Mouse (Mus musculus) megakaryocyte, embryonic 14.5 days (primary cell): ENCODE results near the gene Slc22a5. TPM values are rescaled to one million over a fixed set of nuclear protein-coding genes. Genes with fewer than 3 reads are reported as not detected.
"Not testable (repeated sequence)": the region's sequence is repeated elsewhere in the genome, so short reads cannot be mapped to it uniquely, and the experiment has no call there.

Experiments
- H3K27me3 ChIP-seq: replicated peaks from 2 replicates; pipeline ENCODE3; 2012; ENCODE audit warnings: inconsistent platforms
- H3K36me3 ChIP-seq: replicated peaks from 2 replicates; pipeline ENCODE3; 2012; ENCODE audit warnings: low read length, inconsistent platforms, mixed read lengths
- H3K4me1 ChIP-seq: 2 replicates; pipeline ENCODE4 v1.6.1; 2012; ENCODE audit warnings: inconsistent platforms
- H3K4me3 ChIP-seq: replicated peaks from 2 replicates; pipeline ENCODE3; 2012; ENCODE audit warnings: moderate library complexity, mild to moderate bottlenecking, inconsistent platforms
- H3K9me3 ChIP-seq: 2 replicates; pipeline ENCODE4 v1.6.1; 2012; ENCODE audit warnings: inconsistent platforms
- FLI1 ChIP-seq: IDR thresholded peaks from 2 replicates; pipeline ENCODE4 v1.6.1; 2012; ENCODE audit warnings: low read length, inconsistent platforms, mixed read lengths
- GATA1 ChIP-seq: IDR thresholded peaks from 3 replicates; pipeline ENCODE4 v1.6.1; 2012; ENCODE audit warnings: mixed read lengths, low read length, inconsistent platforms, borderline replicate concordance
- polyA plus RNA-seq: library from polyadenylated mRNA; stranded (reverse); fragments of >175 nt; gene quantifications from 2 replicates; pipeline ENCODE4 v1.2.3, GENCODE M21; 2012; ENCODE audit warnings: low replicate concordance; ENCODE audit not compliant: insufficient read depth

Gene Slc22a5
- 2.7 and 4.7 TPM in 2 replicates for polyA plus RNA-seq

DNA sequence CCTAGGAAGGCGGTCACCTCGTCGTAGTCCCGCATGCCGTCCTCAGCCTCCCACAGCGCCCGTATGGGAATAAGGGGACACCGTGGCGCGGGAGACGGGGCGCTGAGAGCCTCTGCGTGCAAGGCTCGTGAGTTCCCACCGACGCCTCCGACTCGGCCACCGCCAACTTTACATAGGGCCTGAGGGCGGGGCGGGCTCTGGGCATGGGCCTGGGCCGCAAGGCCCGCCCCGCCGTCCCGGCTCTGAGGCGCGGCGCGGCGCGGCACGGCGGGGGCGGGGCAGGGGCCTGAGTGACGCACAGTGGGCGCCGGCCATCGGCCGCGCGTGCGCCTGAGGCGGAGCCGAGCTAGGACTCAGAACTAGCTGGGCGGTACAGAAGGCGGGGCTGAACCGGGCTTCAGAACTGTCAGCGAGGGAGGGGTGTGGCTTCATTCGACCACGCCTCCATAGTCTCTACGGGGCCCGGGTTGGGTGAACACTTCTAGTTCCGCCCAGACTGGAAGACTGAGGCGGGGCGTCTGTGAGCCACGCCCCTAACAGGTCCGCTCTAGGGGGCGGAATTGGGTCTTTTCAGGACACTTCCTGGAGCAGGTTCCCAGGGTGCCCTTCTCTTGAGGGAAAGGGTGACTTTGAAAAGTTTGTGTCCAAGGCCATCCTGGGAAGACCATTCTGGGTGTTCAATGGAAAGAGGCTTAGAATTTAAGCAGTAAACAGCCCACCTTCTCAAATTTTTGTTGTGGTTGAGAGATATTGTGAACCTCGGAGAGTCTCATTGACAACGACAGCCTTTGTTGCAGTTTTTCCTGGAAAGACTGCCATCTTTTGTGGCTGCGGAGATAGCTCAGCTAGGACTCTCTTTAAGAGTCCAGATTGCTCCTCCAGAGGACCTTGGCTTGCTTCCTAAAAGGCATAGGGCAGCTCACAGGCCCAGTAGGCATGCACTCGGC lies at the start of gene Slc22a5:
Gene Slc22a5, minus strand, starts transcription at position 156 of the 947 bp plus-strand sequence.
- H3K9me3 ChIP-seq: peaks cover 4% of the 10 kb centered on the region; the same call in 1 of the 2 replicates
- TF ChIP-seq GATA1: no peak
- no peak for TF ChIP-seq FLI1
- peaks cover 45% of the 10 kb centered on the region for H3K4me1 ChIP-seq
- peaks cover 5% of the 10 kb centered on the region for H3K36me3 ChIP-seq
- H3K4me3 ChIP-seq: peak within 1 kb of the TSS; percentile 97
- no peaks in the 10 kb centered on the region for H3K27me3 ChIP-seq

DNA sequence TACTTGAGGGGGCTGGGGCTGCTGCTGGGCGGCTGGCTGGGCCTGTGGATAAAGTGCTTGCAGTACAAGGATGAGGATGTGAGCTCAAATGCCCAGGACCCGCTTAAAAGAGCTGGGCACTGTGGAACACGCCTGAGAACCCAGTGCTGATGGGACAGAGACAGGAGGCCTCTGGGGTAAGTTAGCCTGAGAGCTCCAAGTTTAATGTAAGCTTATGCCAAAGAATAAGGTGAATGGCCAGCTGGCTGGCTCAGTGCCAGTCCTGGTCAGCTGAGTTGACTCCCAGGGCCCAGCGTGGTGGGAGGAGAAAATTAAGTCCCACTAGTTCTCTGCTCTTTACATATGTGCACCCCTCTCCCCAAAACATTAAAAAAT lies 40.5 kb upstream of the Slc22a5 start:
- peaks cover 10% of the 10 kb centered on the region for H3K27me3 ChIP-seq
- peaks cover 12% of the 10 kb centered on the region for H3K4me1 ChIP-seq
- not testable (repeated sequence) for H3K4me3 ChIP-seq, H3K36me3 ChIP-seq, H3K9me3 ChIP-seq

GRCm38 (mm10) chr11:53931091-53931943 lies 39.9 kb upstream of the Slc22a5 start:
- no peaks in the 10 kb centered on the region for H3K9me3 ChIP-seq
- peaks cover 10% of the 10 kb centered on the region for H3K27me3 ChIP-seq
- no peak overlapping the region for H3K4me3 ChIP-seq
- TF ChIP-seq GATA1 (no peak), FLI1 (no peak)
- no peaks in the 10 kb centered on the region for H3K36me3 ChIP-seq
- H3K4me1 ChIP-seq: peaks cover 12% of the 10 kb centered on the region

- Histone ChIP-seq H3K9me3 (no peaks in the 10 kb centered on the region), H3K4me3 (no peak overlapping the region), H3K36me3 (no peaks in the 10 kb centered on the region), H3K4me1 (peaks cover 12% of the 10 kb centered on the region), H3K27me3 (peaks cover 10% of the 10 kb centered on the region)
- TF ChIP-seq GATA1 (no peak), FLI1 (no peak)
Observed at GRCm38 (mm10) chr11:53929741-53930140, 38.3 kb upstream of the Slc22a5 start.

- TF ChIP-seq FLI1 (no peak), GATA1 (no peak)
- Histone ChIP-seq H3K9me3 (no peaks in the 10 kb centered on the region), H3K4me3 (no peak overlapping the region), H3K36me3 (no peaks in the 10 kb centered on the region), H3K4me1 (peaks cover 12% of the 10 kb centered on the region), H3K27me3 (peaks cover 12% of the 10 kb centered on the region)
Observed at GRCm38 (mm10) chr11:53928585-53928984, 37.1 kb upstream of the Slc22a5 start.

GRCm38 (mm10) chr11:53926303-53926702 lies 34.8 kb upstream of the Slc22a5 start:
- Histone ChIP-seq H3K4me3 (no peak overlapping the region), H3K4me1 (peaks cover 8% of the 10 kb centered on the region), H3K9me3 (no peaks in the 10 kb centered on the region), H3K27me3 (peaks cover 11% of the 10 kb centered on the region), H3K36me3 (no peaks in the 10 kb centered on the region)
- TF ChIP-seq GATA1: no peak
- no peak for TF ChIP-seq FLI1

DNA sequence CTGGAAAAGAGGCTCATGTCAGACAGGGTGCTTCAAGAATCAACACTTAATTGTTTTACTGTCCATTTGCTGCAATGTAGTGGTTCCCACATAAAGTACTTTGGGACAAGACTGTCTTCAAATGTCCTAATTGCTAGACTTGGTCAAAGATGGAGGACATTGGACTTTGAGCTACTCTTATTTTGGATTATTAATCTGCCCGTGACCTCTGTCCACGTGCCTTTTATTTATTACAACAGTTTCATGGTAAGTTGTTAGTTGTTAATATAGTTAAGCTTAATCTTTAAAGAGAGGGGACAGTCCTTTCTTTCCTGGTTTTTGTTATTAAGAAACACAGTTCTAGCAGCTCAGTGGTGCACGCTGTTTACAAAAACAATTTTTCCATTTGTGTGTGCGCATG lies 27.4 kb upstream of the Slc22a5 start:
- no peaks in the 10 kb centered on the region for H3K36me3 ChIP-seq

GRCm38 (mm10) chr11:53911011-53911410 lies 19.6 kb upstream of the Slc22a5 start:
- H3K4me3 ChIP-seq: no peak overlapping the region
- H3K36me3 ChIP-seq: no peaks in the 10 kb centered on the region
- H3K27me3 ChIP-seq: peaks cover 26% of the 10 kb centered on the region
- H3K9me3 ChIP-seq: no peaks in the 10 kb centered on the region
- TF ChIP-seq FLI1 (no peak), GATA1 (no peak)
- H3K4me1 ChIP-seq: no peaks in the 10 kb centered on the region

More for the DNA sequence above, 27.4 kb upstream of the Slc22a5 start:
- Histone ChIP-seq H3K4me1 (no peaks in the 10 kb centered on the region), H3K27me3 (peaks cover 15% of the 10 kb centered on the region), H3K9me3 (peaks cover 7% of the 10 kb centered on the region), H3K4me3 (no peak overlapping the region)
- no peak for TF ChIP-seq FLI1
- no peak for TF ChIP-seq GATA1

DNA sequence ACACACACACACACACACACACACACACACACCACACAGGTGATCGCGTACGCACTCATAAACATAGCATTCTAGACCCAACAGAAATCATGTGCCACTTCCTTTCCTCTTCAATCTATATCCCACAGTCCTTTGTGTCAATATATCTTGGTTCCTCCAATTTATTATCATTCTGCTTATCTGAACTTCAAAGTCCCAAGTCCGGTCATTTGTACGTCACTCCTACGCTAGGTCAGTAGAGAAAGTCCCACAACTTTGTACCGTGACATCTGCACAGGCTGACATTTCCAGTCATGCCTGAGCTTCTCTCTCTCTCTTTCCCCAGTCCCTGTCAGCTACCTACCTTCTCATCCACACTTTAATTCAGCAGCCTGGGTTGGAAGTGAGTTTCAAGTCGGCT lies 17.2 kb upstream of the Slc22a5 start:
- Histone ChIP-seq H3K4me3 (no peak overlapping the region), H3K27me3 (peaks cover 33% of the 10 kb centered on the region), H3K36me3 (no peaks in the 10 kb centered on the region), H3K9me3 (no peaks in the 10 kb centered on the region), H3K4me1 (no peaks in the 10 kb centered on the region)
- TF ChIP-seq FLI1: no peak
- no peak for TF ChIP-seq GATA1

GRCm38 (mm10) chr11:53904534-53904925 lies 13.1 kb upstream of the Slc22a5 start:
- TF ChIP-seq GATA1: no peak
- no peak for TF ChIP-seq FLI1

More at GRCm38 (mm10) chr11:53904534-53904925, 13.1 kb upstream of the Slc22a5 start:
- no peaks in the 10 kb centered on the region for H3K9me3 ChIP-seq
- peaks cover 35% of the 10 kb centered on the region for H3K27me3 ChIP-seq
- no peak overlapping the region for H3K4me3 ChIP-seq
- no peaks in the 10 kb centered on the region for H3K36me3 ChIP-seq
- H3K4me1 ChIP-seq: no peaks in the 10 kb centered on the region
